Mouse (Mus musculus): ENCODE results near the gene Nav2. TPM values are rescaled to one million over a fixed set of nuclear protein-coding genes. Genes with fewer than 3 reads are reported as not detected.

The Nav2 gene
- polyA plus RNA-seq, 1 experiment from 2014 or later = 34.9 TPM

GRCm38 (mm10) chr7:49326967-49327742 lies 418.6 kb downstream of the Nav2 start:
- Histone ChIP-seq H3K4me2 (ENCODE audit: low read length) (no peak overlapping the region), H3K36me3 (ENCODE audit: control insufficient read depth, insufficient read depth, low read length) (no peaks in the 10 kb centered on the region), H3K4me3 (ENCODE audit: control insufficient read depth in 1 of 2, insufficient read depth in 1 of 2, low read depth in 1 of 2, low read length in 2 of 2) (no peak overlapping the region), H3K9me3 (ENCODE audit: control insufficient read depth, low read length) (no peaks in the 10 kb centered on the region), H3K27ac (replicated peaks in 1 of 2; ENCODE audit: control insufficient read depth in 1 of 2, insufficient read depth in 1 of 2, low read depth in 2 of 2, low read length in 2 of 2) (no peak overlapping the region), H3K4me1 (ENCODE audit: control insufficient read depth in 2 of 2, insufficient read depth in 2 of 2, low read length in 2 of 2) (peaks cover 6 to 25% of the 10 kb centered on the region in 2 experiments; a peak in 3 of 4 replicates), H3K27me3 (ENCODE audit: control insufficient read depth, insufficient read depth, low read length) (no peaks in the 10 kb centered on the region), H3K9ac (ENCODE audit: low read length) (no peak overlapping the region)
- 0 out of 2 replicates have a peak, but pooled peaks have one; percentile 46 for ATAC-seq (ENCODE audit: insufficient number of reproducible peaks, insufficient read depth, low FRiP score, low read depth)
- WGBS = 36% methylated on average over 9 of the region's 9 CpGs

- no peak for ATAC-seq (ENCODE audit: insufficient number of reproducible peaks, insufficient read depth, low FRiP score, low read depth)
- Histone ChIP-seq H3K27ac (replicated peaks in 1 of 2; ENCODE audit: control insufficient read depth in 1 of 2, insufficient read depth in 1 of 2, low read depth in 2 of 2, low read length in 2 of 2) (no peak overlapping the region), H3K4me2 (ENCODE audit: low read length) (no peak overlapping the region), H3K9me3 (ENCODE audit: control insufficient read depth, low read length) (no peaks in the 10 kb centered on the region), H3K9ac (ENCODE audit: low read length) (no peak overlapping the region), H3K27me3 (ENCODE audit: control insufficient read depth, insufficient read depth, low read length) (no peaks in the 10 kb centered on the region), H3K4me3 (ENCODE audit: control insufficient read depth in 1 of 2, insufficient read depth in 1 of 2, low read depth in 1 of 2, low read length in 2 of 2) (no peak overlapping the region), H3K4me1 (ENCODE audit: control insufficient read depth in 2 of 2, insufficient read depth in 2 of 2, low read length in 2 of 2) (peaks cover 10 to 36% of the 10 kb centered on the region in 2 experiments; a peak in 3 of 4 replicates), H3K36me3 (ENCODE audit: control insufficient read depth, insufficient read depth, low read length) (no peaks in the 10 kb centered on the region)
- 77% methylated on average over 4 of the region's 4 CpGs for WGBS
Observed at GRCm38 (mm10) chr7:49330181-49330580, 421.7 kb downstream of the Nav2 start.

- H3K27me3 ChIP-seq (ENCODE audit: control insufficient read depth, insufficient read depth, low read length) = no peaks in the 10 kb centered on the region
- no peak for ATAC-seq (ENCODE audit: insufficient number of reproducible peaks, insufficient read depth, low FRiP score, low read depth)
- H3K4me2 ChIP-seq (ENCODE audit: low read length) = no peak overlapping the region
- H3K4me1 ChIP-seq (ENCODE audit: control insufficient read depth in 2 of 2, insufficient read depth in 2 of 2, low read length in 2 of 2) = peaks cover 10 to 28% of the 10 kb centered on the region in 2 experiments; a peak in 3 of 4 replicates
- no peak overlapping the region for H3K9ac ChIP-seq (ENCODE audit: low read length)
- H3K4me3 ChIP-seq (ENCODE audit: control insufficient read depth in 1 of 2, insufficient read depth in 1 of 2, low read depth in 1 of 2, low read length in 2 of 2) = no peak overlapping the region
- H3K9me3 ChIP-seq (ENCODE audit: control insufficient read depth, low read length) = no peaks in the 10 kb centered on the region
- no peaks in the 10 kb centered on the region for H3K36me3 ChIP-seq (ENCODE audit: control insufficient read depth, insufficient read depth, low read length)
- 60% methylated on average over 4 of the region's 4 CpGs for WGBS
- H3K27ac ChIP-seq (replicated peaks in 1 of 2; ENCODE audit: control insufficient read depth in 1 of 2, insufficient read depth in 1 of 2, low read depth in 2 of 2, low read length in 2 of 2) = no peak overlapping the region
Observed at GRCm38 (mm10) chr7:49331939-49332338, 423.4 kb downstream of the Nav2 start.

GRCm38 (mm10) chr7:49332644-49333043 lies 424.1 kb downstream of the Nav2 start:
- Histone ChIP-seq H3K27ac (replicated peaks in 1 of 2; ENCODE audit: control insufficient read depth in 1 of 2, insufficient read depth in 1 of 2, low read depth in 2 of 2, low read length in 2 of 2) (no peak overlapping the region), H3K4me1 (ENCODE audit: control insufficient read depth in 2 of 2, insufficient read depth in 2 of 2, low read length in 2 of 2) (peaks cover 6 to 21% of the 10 kb centered on the region in 2 experiments; a peak in 3 of 4 replicates), H3K27me3 (ENCODE audit: control insufficient read depth, insufficient read depth, low read length) (no peaks in the 10 kb centered on the region), H3K4me3 (ENCODE audit: control insufficient read depth in 1 of 2, insufficient read depth in 1 of 2, low read depth in 1 of 2, low read length in 2 of 2) (no peak overlapping the region), H3K4me2 (ENCODE audit: low read length) (no peak overlapping the region), H3K9ac (ENCODE audit: low read length) (no peak overlapping the region), H3K36me3 (ENCODE audit: control insufficient read depth, insufficient read depth, low read length) (no peaks in the 10 kb centered on the region), H3K9me3 (ENCODE audit: control insufficient read depth, low read length) (no peaks in the 10 kb centered on the region)
- no peak for ATAC-seq (ENCODE audit: insufficient number of reproducible peaks, insufficient read depth, low FRiP score, low read depth)
- WGBS = 78% methylated on average over 7 of the region's 7 CpGs

- Histone ChIP-seq H3K36me3 (ENCODE audit: control insufficient read depth, insufficient read depth, low read length) (no peaks in the 10 kb centered on the region), H3K4me1 (ENCODE audit: control insufficient read depth in 2 of 2, insufficient read depth in 2 of 2, low read length in 2 of 2) (peaks cover 6 to 19% of the 10 kb centered on the region in 2 experiments; a peak in 3 of 4 replicates), H3K27ac (replicated peaks in 1 of 2; ENCODE audit: control insufficient read depth in 1 of 2, insufficient read depth in 1 of 2, low read depth in 2 of 2, low read length in 2 of 2) (no peak overlapping the region), H3K4me3 (ENCODE audit: control insufficient read depth in 1 of 2, insufficient read depth in 1 of 2, low read depth in 1 of 2, low read length in 2 of 2) (no peak overlapping the region), H3K27me3 (ENCODE audit: control insufficient read depth, insufficient read depth, low read length) (no peaks in the 10 kb centered on the region), H3K4me2 (ENCODE audit: low read length) (no peak overlapping the region), H3K9me3 (ENCODE audit: control insufficient read depth, low read length) (no peaks in the 10 kb centered on the region), H3K9ac (ENCODE audit: low read length) (no peak overlapping the region)
- ATAC-seq (ENCODE audit: insufficient number of reproducible peaks, insufficient read depth, low FRiP score, low read depth) = no peak
- WGBS = 49% methylated on average over 5 of the region's 5 CpGs
Observed at GRCm38 (mm10) chr7:49334163-49334562, 425.6 kb downstream of the Nav2 start.

GRCm38 (mm10) chr7:49335056-49335455 lies 426.5 kb downstream of the Nav2 start:
- 53% methylated on average over 3 of the region's 3 CpGs for WGBS
- Histone ChIP-seq H3K36me3 (ENCODE audit: control insufficient read depth, insufficient read depth, low read length) (no peaks in the 10 kb centered on the region), H3K4me2 (ENCODE audit: low read length) (no peak overlapping the region), H3K27me3 (ENCODE audit: control insufficient read depth, insufficient read depth, low read length) (no peaks in the 10 kb centered on the region), H3K4me3 (ENCODE audit: control insufficient read depth in 1 of 2, insufficient read depth in 1 of 2, low read depth in 1 of 2, low read length in 2 of 2) (no peak overlapping the region), H3K9ac (ENCODE audit: low read length) (no peak overlapping the region), H3K27ac (replicated peaks in 1 of 2; ENCODE audit: control insufficient read depth in 1 of 2, insufficient read depth in 1 of 2, low read depth in 2 of 2, low read length in 2 of 2) (no peak overlapping the region), H3K9me3 (ENCODE audit: control insufficient read depth, low read length) (no peaks in the 10 kb centered on the region), H3K4me1 (ENCODE audit: control insufficient read depth in 2 of 2, insufficient read depth in 2 of 2, low read length in 2 of 2) (peaks cover 6 to 19% of the 10 kb centered on the region in 2 experiments; a peak in 3 of 4 replicates)
- ATAC-seq (ENCODE audit: insufficient number of reproducible peaks, insufficient read depth, low FRiP score, low read depth) = no peak

GRCm38 (mm10) chr7:49336725-49337124 lies 428.2 kb downstream of the Nav2 start:
- Histone ChIP-seq H3K27ac (replicated peaks in 1 of 2; ENCODE audit: control insufficient read depth in 1 of 2, insufficient read depth in 1 of 2, low read depth in 2 of 2, low read length in 2 of 2) (no peak overlapping the region), H3K4me2 (ENCODE audit: low read length) (no peak overlapping the region), H3K4me3 (ENCODE audit: control insufficient read depth in 1 of 2, insufficient read depth in 1 of 2, low read depth in 1 of 2, low read length in 2 of 2) (no peak overlapping the region), H3K27me3 (ENCODE audit: control insufficient read depth, insufficient read depth, low read length) (no peaks in the 10 kb centered on the region), H3K9me3 (ENCODE audit: control insufficient read depth, low read length) (no peaks in the 10 kb centered on the region), H3K4me1 (ENCODE audit: control insufficient read depth in 2 of 2, insufficient read depth in 2 of 2, low read length in 2 of 2) (peaks cover 12 to 24% of the 10 kb centered on the region in 2 experiments), H3K36me3 (ENCODE audit: control insufficient read depth, insufficient read depth, low read length) (no peaks in the 10 kb centered on the region), H3K9ac (ENCODE audit: low read length) (no peak overlapping the region)
- no peak for ATAC-seq (ENCODE audit: insufficient number of reproducible peaks, insufficient read depth, low FRiP score, low read depth)
- WGBS = 85% methylated on average over 8 of the region's 8 CpGs
